Mouse (Mus musculus) thymus, postnatal 0 days (tissue): ENCODE results near the gene Psmg3. TPM values are rescaled to one million over a fixed set of nuclear protein-coding genes. Genes with fewer than 3 reads are reported as not detected.
A peak's percentile ranks its signal among the peaks of the same experiment; 100 is the strongest.

Experiments
- DNase-seq: peaks from one replicate; pipeline ENCODE4 v3.0.0-alpha.2; 2015; ENCODE audit warnings: low spot score
- polyA plus RNA-seq: library from polyadenylated mRNA; unstranded; fragments of >200 nt; fragmentation: Nextera tagmentation; extraction: Ambion mirVana; gene quantifications from 2 replicates; pipeline ENCODE4 v1.2.1, GENCODE M21; 2015

Gene Psmg3
- polyA plus RNA-seq, 1 experiment from 2014 or later = 91.9 TPM

GRCm38 (mm10) chr5:139816445-139816844 lies 10.2 kb downstream of the Psmg3 start:
- DNase-seq = no peak

- no peak for DNase-seq
Observed at GRCm38 (mm10) chr5:139815964-139816363, 10.7 kb downstream of the Psmg3 start.

- no peak for DNase-seq
Observed at GRCm38 (mm10) chr5:139813963-139814381, 12.7 kb downstream of the Psmg3 start.

GRCm38 (mm10) chr5:139813126-139813490 lies 13.6 kb downstream of the Psmg3 start:
- no peak for DNase-seq

- no peak for DNase-seq
Observed at GRCm38 (mm10) chr5:139812398-139813125, 14.1 kb downstream of the Psmg3 start.

GRCm38 (mm10) chr5:139811677-139812397 lies 14.8 kb downstream of the Psmg3 start:
- DNase-seq = no peak

GRCm38 (mm10) chr5:139809397-139809796 lies 17.3 kb downstream of the Psmg3 start:
- peak; percentile 32 for DNase-seq

GRCm38 (mm10) chr5:139805924-139806323 lies 20.8 kb downstream of the Psmg3 start:
- no peak for DNase-seq

GRCm38 (mm10) chr5:139804573-139805111 lies 22.0 kb downstream of the Psmg3 start:
- no peak for DNase-seq

GRCm38 (mm10) chr5:139804107-139804551 lies 22.6 kb downstream of the Psmg3 start:
- DNase-seq = no peak

- peak; percentile 53 for DNase-seq
Observed at GRCm38 (mm10) chr5:139803601-139804102, 23.0 kb downstream of the Psmg3 start.

GRCm38 (mm10) chr5:139803165-139803564 lies 23.5 kb downstream of the Psmg3 start:
- DNase-seq = no peak

GRCm38 (mm10) chr5:139801880-139802279 lies 24.8 kb downstream of the Psmg3 start:
- no peak for DNase-seq

GRCm38 (mm10) chr5:139801231-139801630 lies 25.5 kb downstream of the Psmg3 start:
- no peak for DNase-seq

- no peak for DNase-seq
Observed at GRCm38 (mm10) chr5:139799801-139800590, 26.7 kb downstream of the Psmg3 start.

GRCm38 (mm10) chr5:139799041-139799440 lies 27.6 kb downstream of the Psmg3 start:
- DNase-seq = no peak

- DNase-seq = no peak
Observed at GRCm38 (mm10) chr5:139798168-139798900, 28.4 kb downstream of the Psmg3 start.

GRCm38 (mm10) chr5:139797473-139798167 lies 29.1 kb downstream of the Psmg3 start:
- no peak for DNase-seq

GRCm38 (mm10) chr5:139796900-139797299 lies 29.8 kb downstream of the Psmg3 start:
- DNase-seq = no peak

GRCm38 (mm10) chr5:139796001-139796620 lies 30.6 kb downstream of the Psmg3 start:
- no peak for DNase-seq
